Mouse (Mus musculus): ENCODE measurements at regions not wholly inside any gene's neighbourhood (a gene's known extent, or its start where the extent isn't known, plus 50 kb on each side); places are given as distances from the start of the nearest gene placed in this dataset.

DNA sequence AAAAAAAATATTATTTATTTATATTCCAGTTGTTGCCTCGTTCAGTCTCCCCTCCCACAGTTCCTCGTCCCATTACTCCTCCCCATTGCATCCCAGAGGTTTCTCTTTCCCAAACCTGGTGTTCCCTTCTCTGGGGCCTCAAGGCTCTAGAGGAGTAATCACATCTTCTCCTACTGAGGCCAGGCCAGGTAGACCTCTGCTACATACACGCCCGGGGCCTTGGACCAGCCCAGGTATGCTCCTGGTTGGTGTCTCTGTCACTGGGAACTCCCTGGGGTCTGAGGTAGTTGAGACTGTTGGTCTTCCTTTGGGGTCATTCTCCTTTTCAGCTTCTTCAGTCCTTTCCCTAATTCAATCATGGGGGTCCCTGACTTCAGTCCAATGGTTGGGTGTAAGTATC is 50.0 kb upstream of the Adamts5 start:
- no peak for DNase-seq

Measured in thymus, postnatal 4 days (tissue).